ENCODE assay signal across 7 mouse cellular contexts in the genomic region with DNA sequence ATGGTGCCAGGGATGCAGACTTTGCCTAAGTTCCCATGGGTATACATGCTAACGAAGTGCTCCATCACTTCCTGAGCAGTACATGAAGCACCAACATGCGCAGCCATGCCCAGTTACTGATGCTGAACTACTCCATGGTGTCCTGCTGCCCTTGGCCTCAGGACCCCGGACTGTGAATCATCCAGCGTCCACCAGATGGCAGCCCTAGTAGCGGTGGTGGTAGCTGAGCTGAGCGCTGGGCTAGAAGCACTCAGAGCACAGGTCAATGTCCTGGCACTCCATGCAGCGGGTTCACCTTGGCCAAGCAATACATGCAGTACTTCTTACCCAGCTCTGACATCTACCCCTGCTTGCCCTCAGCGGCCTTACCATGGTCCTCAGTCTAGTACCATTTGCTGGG. TPM values are rescaled to one million over a fixed set of nuclear protein-coding genes. Genes with fewer than 3 reads are reported as not detected.
DNase-seq lines count a peak whose midpoint lies in the region; ATAC-seq lines count a peak whose summit lies in the region.

No protein-coding gene starts in this region.

- peak; percentile 4 for DNase-seq in layer of hippocampus, adult 11-12 months (ENCODE audit: low spot score)
- no peak for DNase-seq in layer of hippocampus, adult 8-10 months (ENCODE audit: low spot score in 2 of 2)
- peak; percentile 9 for DNase-seq in NIH3T3 (ENCODE audit: low read depth)
- DNase-seq in embryo, embryonic 10.5 days (ENCODE audit: low spot score) = peak; percentile 19
- peak; percentile 4 for DNase-seq in mesoderm, embryonic 11.5 days (ENCODE audit: low read depth, low spot score)
- no peak for DNase-seq in cerebellum, postnatal 36 days

- no peak for ATAC-seq in megakaryocyte, adult 5-6 weeks (ENCODE audit: poor library complexity, severe bottlenecking)

RNA-seq across cellular contexts. Expression of a gene that starts 57.1 kb away (rescaled TPM):
- 10 to 100 TPM; 18.9 to 21.7 (median 19.6) TPM for total RNA-seq in layer of hippocampus, adult 8-10 months (2022)
- total RNA-seq in megakaryocyte, adult 5-6 weeks (2015) = not detected in 2 replicates
- not detected in 2 replicates for total RNA-seq in megakaryocyte, adult 5-6 weeks (2017)

Comparison
In these comparisons a context has a peak if more than half of its experiments do, and no peak if none do; other contexts are left out.
1. DNase-seq: peak in layer of hippocampus, adult 11-12 months (single experiment), NIH3T3 (single experiment), embryo, embryonic 10.5 days (single experiment) and mesoderm, embryonic 11.5 days (single experiment); none in layer of hippocampus, adult 8-10 months (0 of 2) and cerebellum, postnatal 36 days (0 of 2).
2. RNA of a gene that starts 57.1 kb away (total RNA-seq): 18.9 to 21.7 TPM in layer of hippocampus, adult 8-10 months; not detected in megakaryocyte, adult 5-6 weeks; every median in the first group is over 10 times any median in the second.